9 mouse cellular contexts compared by ENCODE assay signal in genomic region chr5:134746201-134746600, GRCm38 (mm10). TPM values are rescaled to one million over a fixed set of nuclear protein-coding genes. Genes with fewer than 3 reads are reported as not detected.
DNase-seq lines count a peak whose midpoint lies in the region; ATAC-seq and TF ChIP-seq lines count a peak whose summit lies in the region.
"Had no signal": no experiment of that assay in that cellular context is flagged by ENCODE, and none has a peak within 500 bp of the region (broad histone marks: within the 10 kb centered on the region; RNA-seq: fewer than 3 reads in every experiment).

No protein-coding gene starts in this region.

- WGBS in heart, postnatal 0 days: 68% methylated on average over 10 of the region's 10 CpGs
- 53% methylated on average over 10 of the region's 10 CpGs for WGBS in lung, postnatal 0 days
- 61% methylated on average over 10 of the region's 10 CpGs for WGBS in intestine, embryonic 14.5 days
- 44% methylated on average over 10 of the region's 10 CpGs for WGBS in small intestine, adult 2 months

- H3K4me2 ChIP-seq in heart, postnatal 0 days (ENCODE audit: low read depth, low read length): peak overlapping the region; percentile 69
- peak overlapping the region; percentile 62 for H3K4me2 ChIP-seq in lung, postnatal 0 days (replicated peaks; ENCODE audit: low read depth, low read length)
- peak overlapping the region; percentile 77 for H3K4me2 ChIP-seq in intestine, embryonic 14.5 days (ENCODE audit: low read length)

- DNase-seq in heart, postnatal 0 days (ENCODE audit: low spot score): no peak
- no peak for DNase-seq in heart, adult 18-20 months
- no peak for DNase-seq in lung, postnatal 0 days (ENCODE audit: low spot score)
- no peak for DNase-seq in lung, adult 18-20 months
- no peak for DNase-seq in intestine, embryonic 14.5 days (ENCODE audit: low spot score)
- DNase-seq in yolk sac, embryonic 10.5 days (ENCODE audit: low spot score): no peak
- no peak for DNase-seq in cerebellum, adult 8-10 months

- H3K9me3 ChIP-seq in heart, postnatal 0 days (replicated peaks; ENCODE audit: control insufficient read depth, low read length): no peaks in the 10 kb centered on the region
- H3K9me3 ChIP-seq in lung, postnatal 0 days (ENCODE audit: low read length): no peaks in the 10 kb centered on the region
- no peaks in the 10 kb centered on the region for H3K9me3 ChIP-seq in intestine, embryonic 14.5 days (ENCODE audit: control insufficient read depth, low read length)
- H3K9me3 ChIP-seq: megakaryocyte, embryonic 14.5 days had no signal

- no peak overlapping the region for H3K9ac ChIP-seq in heart, postnatal 0 days (replicated peaks; ENCODE audit: low read depth, low read length)
- peak overlapping the region; percentile 72 for H3K9ac ChIP-seq in lung, postnatal 0 days (replicated peaks; ENCODE audit: low read depth)
- no peak overlapping the region for H3K9ac ChIP-seq in intestine, embryonic 14.5 days (ENCODE audit: low read length)

- no peak for TF ChIP-seq CTCF in heart, postnatal 0 days (IDR thresholded peaks at IDR 0.05; ENCODE audit: low read depth)
- no peak for TF ChIP-seq CTCF in lung, postnatal 0 days (IDR thresholded peaks at IDR 0.05)
- TF ChIP-seq CTCF in small intestine, adult 2 months (IDR thresholded peaks at IDR 0.05; ENCODE audit: extremely low read depth, insufficient read length, insufficient replicate concordance, low read depth, low read length): no peak

- no peak for ATAC-seq in heart, postnatal 0 days (ENCODE audit: insufficient read depth, low read depth)
- no peak for ATAC-seq in lung, postnatal 0 days
- ATAC-seq in intestine, embryonic 14.5 days (replicated peaks; ENCODE audit: low FRiP score, low TSS enrichment, low read depth): no peak

- peaks cover 8% of the 10 kb centered on the region for H3K4me1 ChIP-seq in heart, postnatal 0 days (ENCODE audit: control insufficient read depth, insufficient read depth)
- H3K4me1 ChIP-seq in lung, postnatal 0 days (ENCODE audit: insufficient read depth, low read depth, low read length): peaks cover 2% of the 10 kb centered on the region; the same call in 1 of the 2 replicates
- H3K4me1 ChIP-seq in intestine, embryonic 14.5 days (replicated peaks; ENCODE audit: control insufficient read depth, insufficient read depth, low read length): peaks cover 19% of the 10 kb centered on the region
- H3K4me1 ChIP-seq in small intestine, adult 2 months (ENCODE audit: control insufficient read depth, insufficient read depth, insufficient read length, low read length): peaks cover 8% of the 10 kb centered on the region

- H3K27ac ChIP-seq in heart, postnatal 0 days (ENCODE audit: low read depth): peak overlapping the region; percentile 55
- peak overlapping the region; percentile 79 for H3K27ac ChIP-seq in lung, postnatal 0 days (ENCODE audit: low read length)
- no peak overlapping the region for H3K27ac ChIP-seq in intestine, embryonic 14.5 days (ENCODE audit: low read depth)
- no peak overlapping the region for H3K27ac ChIP-seq in small intestine, adult 2 months (ENCODE audit: insufficient read depth, low read depth, low read length)

- TF ChIP-seq EP300 in heart, postnatal 0 days (IDR thresholded peaks at IDR 0.05; ENCODE audit: low read depth): no peak
- TF ChIP-seq EP300 in lung, postnatal 0 days (IDR thresholded peaks at IDR 0.05): no peak

- peaks cover 16% of the 10 kb centered on the region for H3K27me3 ChIP-seq in heart, postnatal 0 days (ENCODE audit: control insufficient read depth, insufficient read depth, low read length)
- H3K27me3 ChIP-seq in lung, postnatal 0 days (replicated peaks; ENCODE audit: insufficient read depth, low read length): no peaks in the 10 kb centered on the region
- no peaks in the 10 kb centered on the region for H3K27me3 ChIP-seq in intestine, embryonic 14.5 days (replicated peaks; ENCODE audit: control insufficient read depth, insufficient read depth, low read length)
- H3K27me3 ChIP-seq in small intestine, adult 2 months (ENCODE audit: control insufficient read depth, insufficient read depth, low read length): peaks cover 10% of the 10 kb centered on the region; the same call in 1 of the 2 replicates

- TF ChIP-seq POLR2A in small intestine, adult 2 months (IDR thresholded peaks at IDR 0.05; ENCODE audit: low read depth, low read length): no peak

- peak overlapping the region; percentile 48 for H3K4me3 ChIP-seq in heart, postnatal 0 days (ENCODE audit: low read depth, low read length)
- H3K4me3 ChIP-seq in lung, postnatal 0 days (ENCODE audit: low read depth, low read length): peak overlapping the region; percentile 55
- H3K4me3 ChIP-seq in intestine, embryonic 14.5 days (ENCODE audit: low read depth, low read length): peak overlapping the region; percentile 47; the same call in 1 of the 2 replicates
- H3K4me3 ChIP-seq in small intestine, adult 2 months (ENCODE audit: low read depth, low read length): peak overlapping the region; percentile 39
- H3K4me3 ChIP-seq: megakaryocyte, embryonic 14.5 days had no signal

- H3K36me3 ChIP-seq in heart, postnatal 0 days (replicated peaks; ENCODE audit: control insufficient read depth, insufficient read depth, low read length): no peaks in the 10 kb centered on the region
- no peaks in the 10 kb centered on the region for H3K36me3 ChIP-seq in lung, postnatal 0 days (ENCODE audit: insufficient read depth, low read length)
- H3K36me3 ChIP-seq in intestine, embryonic 14.5 days (ENCODE audit: control insufficient read depth, insufficient read depth, low read length): no peaks in the 10 kb centered on the region
- H3K36me3 ChIP-seq in small intestine, adult 2 months (ENCODE audit: control insufficient read depth, insufficient read depth, low read length): no peaks in the 10 kb centered on the region

RNA-seq across cellular contexts. Expression of gene Eln, which starts 0.9 kb away (rescaled TPM):
- total RNA-seq in heart, postnatal 0 days (2014; rRNA removed; ENCODE audit: low replicate concordance): 313 and 411 TPM in 2 replicates
- polyA plus RNA-seq in heart, postnatal 0 days (2015; fragmentation: Nextera tagmentation; extraction: Ambion mirVana): 362 and 388 TPM in 2 replicates
- total RNA-seq in heart, adult 18-20 months (2021): 10 to 100 TPM; 26.0 to 26.7 TPM
- 1,769 and 1,865 TPM in 2 replicates for polyA plus RNA-seq in lung, postnatal 0 days (2015; fragmentation: Nextera tagmentation; extraction: Ambion mirVana)
- 24.2 and 31.4 TPM in 2 replicates for polyA plus RNA-seq in intestine, embryonic 14.5 days (2014; fragmentation: Nextera tagmentation; extraction: Ambion mirVana)
- polyA plus RNA-seq in small intestine, adult 2 months (2012; rRNA removed): 14.0 and 15.2 TPM in 2 replicates

RNA-seq across cellular contexts. Expression of gene Limk1, which starts 57.8 kb away (rescaled TPM):
- total RNA-seq in heart, postnatal 0 days (2014; rRNA removed; ENCODE audit: low replicate concordance): 6.9 and 12.1 TPM in 2 replicates
- polyA plus RNA-seq in heart, postnatal 0 days (2015; fragmentation: Nextera tagmentation; extraction: Ambion mirVana): 2.4 TPM in 2 replicates
- total RNA-seq in heart, adult 18-20 months (2021): 1 to 10 TPM; 4.3 to 5.1 TPM
- polyA plus RNA-seq in lung, postnatal 0 days (2015; fragmentation: Nextera tagmentation; extraction: Ambion mirVana): 7.2 and 10.2 TPM in 2 replicates
- polyA plus RNA-seq in intestine, embryonic 14.5 days (2014; fragmentation: Nextera tagmentation; extraction: Ambion mirVana): 4.7 and 5.3 TPM in 2 replicates
- 6.4 and 6.8 TPM in 2 replicates for polyA plus RNA-seq in small intestine, adult 2 months (2012; rRNA removed)

Comparison
In these comparisons a context has a peak if more than half of its experiments do, and no peak if none do; other contexts are left out.
1. H3K27ac ChIP-seq: peak in heart, postnatal 0 days (single experiment) and lung, postnatal 0 days (single experiment); none in intestine, embryonic 14.5 days (single experiment) and small intestine, adult 2 months (single experiment).
2. RNA of gene Eln, which starts 0.9 kb away (polyA plus RNA-seq): 1,769 to 1,865 TPM in lung, postnatal 0 days and 362 to 388 TPM in heart, postnatal 0 days; 24.2 to 31.4 TPM in intestine, embryonic 14.5 days and 14.0 to 15.2 TPM in small intestine, adult 2 months; every median in the first group is over 10 times any median in the second.
3. Peak in every context shown above with its lines, with median percentiles within 50 percentile points of each other: H3K4me2 ChIP-seq and H3K4me3 ChIP-seq.